Mouse (Mus musculus): Measurements from ENCODE around the gene Chrnb1.

- no peak for TF ChIP-seq CTCF (IDR thresholded peaks at IDR 0.05; ENCODE audit: borderline replicate concordance, extremely low read depth, insufficient read depth, insufficient read length)
- no peak for TF ChIP-seq POLR2A (IDR thresholded peaks at IDR 0.05; ENCODE audit: borderline replicate concordance, extremely low read depth, insufficient read depth, insufficient read length, poor library complexity, severe bottlenecking)
These were observed 7.6 kb upstream of the Chrnb1 start for GRCm38 (mm10) chr11:69803328-69803727.
